Mouse (Mus musculus) forelimb bud, embryonic 11.5 days (tissue): ENCODE data around the gene Lin7a.
A peak's percentile ranks its signal among the peaks of the same experiment; 100 is the strongest.

ENCODE experiments used
- DNase-seq: peaks from one replicate; pipeline ENCODE4 v3.0.0-alpha.2; 2012; ENCODE audit warnings: low read depth, low spot score

Lin7a gene

GRCm38 (mm10) chr10:107251271-107251670, 20.2 kb upstream of the Lin7a start:
- no peak for DNase-seq

GRCm38 (mm10) chr10:107251801-107252502, 19.5 kb upstream of the Lin7a start:
- DNase-seq, result no peak

GRCm38 (mm10) chr10:107252503-107252815, 19.0 kb upstream of the Lin7a start:
- DNase-seq, result no peak

- no peak for DNase-seq
Measured at GRCm38 (mm10) chr10:107253191-107253965, 18.1 kb upstream of the Lin7a start.

- DNase-seq, result no peak
Measured at GRCm38 (mm10) chr10:107254656-107255055, 16.8 kb upstream of the Lin7a start.

- no peak for DNase-seq
Measured at GRCm38 (mm10) chr10:107255351-107256050, 16.0 kb upstream of the Lin7a start.

GRCm38 (mm10) chr10:107256451-107256960, 15.0 kb upstream of the Lin7a start:
- no peak for DNase-seq

- no peak for DNase-seq
Measured at GRCm38 (mm10) chr10:107260428-107260827, 11.1 kb upstream of the Lin7a start.

- peak; percentile 36 for DNase-seq
Measured at GRCm38 (mm10) chr10:107272131-107272803, 781 bp downstream of the Lin7a start.

GRCm38 (mm10) chr10:107272804-107273145, 1.3 kb downstream of the Lin7a start:
- no peak for DNase-seq

- no peak for DNase-seq
Measured at GRCm38 (mm10) chr10:107273848-107274247, 2.4 kb downstream of the Lin7a start.

- DNase-seq, result peak; percentile 26
Measured at GRCm38 (mm10) chr10:107274785-107275184, 3.3 kb downstream of the Lin7a start.

GRCm38 (mm10) chr10:107276647-107277046, 5.2 kb downstream of the Lin7a start:
- no peak for DNase-seq

GRCm38 (mm10) chr10:107293934-107294664, 22.6 kb downstream of the Lin7a start:
- DNase-seq, result no peak

GRCm38 (mm10) chr10:107300587-107301248, 29.2 kb downstream of the Lin7a start:
- DNase-seq, result no peak

GRCm38 (mm10) chr10:107310964-107311490, 39.5 kb downstream of the Lin7a start:
- no peak for DNase-seq

- no peak for DNase-seq
Measured at GRCm38 (mm10) chr10:107312609-107313008, 41.1 kb downstream of the Lin7a start.

GRCm38 (mm10) chr10:107313395-107313794, 41.9 kb downstream of the Lin7a start:
- no peak for DNase-seq

- no peak for DNase-seq
Measured at GRCm38 (mm10) chr10:107315251-107315650, 43.8 kb downstream of the Lin7a start.

- DNase-seq, result no peak
Measured at GRCm38 (mm10) chr10:107315681-107316080, 44.2 kb downstream of the Lin7a start.
